Mouse (Mus musculus) forebrain, embryonic 14.5 days (tissue): ENCODE measurements around the gene Ccdc13. TPM values are rescaled to one million over a fixed set of nuclear protein-coding genes. Genes with fewer than 3 reads are reported as not detected.

Experiments
- ATAC-seq: fragments of 200-750 bp; cut with Nextera tagmentation; 2 replicates; pipeline ENCODE4 v1.8.0; 2017; ENCODE audit warnings: mild to moderate bottlenecking, moderate library complexity
- DNase-seq: peaks from one replicate; pipeline ENCODE4 v3.0.0-alpha.2; 2015; ENCODE audit warnings: low spot score
- H3K27ac ChIP-seq: fragments of 300-500 bp; sonication (generic); 2 replicates; pipeline ENCODE4 v1.5.1; 2014; ENCODE audit warnings: low read depth, mild to moderate bottlenecking, control low read depth, low read length, moderate library complexity
- H3K27me3 ChIP-seq: fragments of 300-500 bp; sonication (generic); replicated peaks from 2 replicates; pipeline ENCODE4 v1.6.1; 2014; ENCODE audit warnings: low read length, control low read depth, mixed read lengths; ENCODE audit not compliant: control insufficient read depth, insufficient read depth
- H3K36me3 ChIP-seq: fragments of 300-500 bp; sonication (generic); 2 replicates; pipeline ENCODE4 v1.6.1; 2014; ENCODE audit warnings: low read length, control low read depth; ENCODE audit not compliant: control insufficient read depth, insufficient read depth
- H3K4me1 ChIP-seq: fragments of 300-500 bp; sonication (generic); 2 replicates; pipeline ENCODE4 v1.6.1; 2014; ENCODE audit warnings: antibody characterized with exemption, low read length, control low read depth; ENCODE audit not compliant: control insufficient read depth, insufficient read depth
- H3K4me2 ChIP-seq: fragments of 300-500 bp; sonication (generic); 2 replicates; pipeline ENCODE4 v1.6.1; 2014; ENCODE audit warnings: mild to moderate bottlenecking, control low read depth, low read length
- H3K4me3 ChIP-seq: fragments of 300-500 bp; sonication (generic); 2 replicates; pipeline ENCODE4 v1.5.1; 2014; ENCODE audit warnings: low read depth, low read length, control low read depth
- H3K9ac ChIP-seq: fragments of 300-500 bp; sonication (generic); 2 replicates; pipeline ENCODE4 v1.6.1; 2014; ENCODE audit warnings: mild to moderate bottlenecking, low read length, control low read depth, moderate library complexity
- H3K9me3 ChIP-seq: fragments of 300-500 bp; sonication (generic); replicated peaks from 2 replicates; pipeline ENCODE4 v1.6.1; 2016; ENCODE audit warnings: low read length, control low read depth, mixed read lengths; ENCODE audit not compliant: control insufficient read depth
- WGBS: fragments of 180-500 bp; shearing (Covaris S2); extraction: QIAGEN DNeasy Blood & Tissue Kit; methylation state at CpG from one replicate; pipeline ENCODE4 v1.1.7; 2014; 5-methylcytosine and 5-hydroxymethylcytosine counted together
- polyA plus RNA-seq: library from polyadenylated mRNA; unstranded; fragments of >200 nt; fragmentation: Nextera tagmentation; extraction: Ambion mirVana; gene quantifications from 2 replicates; pipeline ENCODE4 v1.2.1, GENCODE M21; 2014

Ccdc13 gene
- polyA plus RNA-seq, 1 experiment from 2014 or later: 3.0 TPM

DNA sequence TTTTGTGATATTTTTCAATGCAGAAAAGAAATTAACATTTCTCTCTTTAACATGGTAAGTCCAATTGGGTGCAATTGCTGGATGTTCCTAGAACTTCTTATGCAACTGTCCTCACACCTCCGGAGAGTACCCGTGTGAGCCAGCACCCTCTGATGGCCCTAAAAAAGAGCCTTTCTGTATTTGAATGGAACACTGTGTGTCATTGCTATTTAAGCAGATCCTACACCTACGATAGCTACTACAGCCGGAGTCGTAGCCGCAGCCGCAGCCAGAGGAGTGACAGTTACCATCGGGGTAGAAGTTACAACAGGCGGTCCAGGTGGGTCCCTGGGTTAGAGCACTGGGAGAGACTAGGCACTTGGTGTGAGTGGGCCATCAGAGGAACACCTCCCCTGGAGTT, 86.5 kb downstream of the Ccdc13 start:
- Histone ChIP-seq H3K27ac (no peak overlapping the region), H3K9me3 (no peaks in the 10 kb centered on the region), H3K4me3 (no peak overlapping the region), H3K36me3 (peaks cover 86% of the 10 kb centered on the region), H3K27me3 (no peaks in the 10 kb centered on the region), H3K9ac (no peak overlapping the region), H3K4me1 (no peaks in the 10 kb centered on the region), H3K4me2 (no peak overlapping the region)
- ATAC-seq (no peak), DNase-seq (no peak)
- WGBS: 95% methylated on average over 9 of the region's 9 CpGs

Other genes starting within 250 kb of the Ccdc13 start
- 0.18 TPM in 1 of 2 replicates, not detected in the other for gene Lyzl4, start 197.4 kb downstream of the Ccdc13 start, polyA plus RNA-seq
- gene Vipr1, start 196.7 kb downstream of the Ccdc13 start, polyA plus RNA-seq: 0.38 and 0.46 TPM in 2 replicates
- 20.5 and 24.1 TPM in 2 replicates for gene Sec22c, start 134.0 kb downstream of the Ccdc13 start, polyA plus RNA-seq
- gene Ss18l2, start 129.1 kb downstream of the Ccdc13 start, polyA plus RNA-seq: 149 and 186 TPM in 2 replicates
- 41.5 and 53.0 TPM in 2 replicates for gene Nktr, start 120.3 kb downstream of the Ccdc13 start, polyA plus RNA-seq
- 7.4 and 9.5 TPM in 2 replicates for gene Zfp651, start 80.1 kb downstream of the Ccdc13 start, polyA plus RNA-seq
- gene Klhl40, start 61.9 kb downstream of the Ccdc13 start, polyA plus RNA-seq: 0.49 and 0.60 TPM in 2 replicates
- not detected in 2 replicates for gene Hhatl, start 47.0 kb downstream of the Ccdc13 start, polyA plus RNA-seq
- gene Higd1a, start 18.9 kb upstream of the Ccdc13 start, polyA plus RNA-seq: 114 and 151 TPM in 2 replicates
- gene Ackr2, start 58.9 kb upstream of the Ccdc13 start, polyA plus RNA-seq: 2.0 and 2.1 TPM in 2 replicates
- not detected in 2 replicates for gene Cyp8b1, start 76.8 kb upstream of the Ccdc13 start, polyA plus RNA-seq
- 0.89 and 1.3 TPM in 2 replicates for gene Fam198a, start 111.5 kb upstream of the Ccdc13 start, polyA plus RNA-seq
- gene Pomgnt2, start 157.6 kb upstream of the Ccdc13 start, polyA plus RNA-seq: 16.1 and 22.0 TPM in 2 replicates